Mouse (Mus musculus) frontal cortex, postnatal 36 days (tissue): ENCODE data around the gene Wnt5b.
A peak's percentile ranks its signal among the peaks of the same experiment; 100 is the strongest.
"Not testable (repeated sequence)": the region's sequence is repeated elsewhere in the genome, so short reads cannot be mapped to it uniquely, and the experiment has no call there.

Experiments used
- DNase-seq, 2 experiments: peaks; one replicate each; pipeline ENCODE4 v3.0.0; 2022; ENCODE audit warnings: low spot score in 2 of 2

Wnt5b gene

DNA sequence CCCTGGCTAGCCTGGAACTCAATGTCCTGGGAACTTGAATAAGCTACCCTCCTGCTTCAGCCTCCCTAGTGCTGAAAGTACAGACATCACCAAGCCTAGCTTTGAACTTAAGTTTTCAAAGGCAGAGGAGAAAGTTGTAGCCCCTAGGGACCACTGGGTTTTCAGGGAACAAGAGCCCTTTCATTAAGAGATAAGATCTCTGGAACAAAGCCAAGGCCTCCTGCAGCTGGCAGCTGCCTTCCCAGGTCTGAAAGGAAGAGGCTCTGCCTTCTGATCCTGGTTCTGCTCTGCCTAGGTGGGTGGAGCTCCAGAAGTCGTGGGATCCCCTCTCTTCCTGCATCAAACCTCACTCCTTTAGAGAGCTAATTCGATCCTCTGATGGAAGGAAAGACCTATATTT is 58.7 kb downstream of the Wnt5b start:
- DNase-seq, result no peak

DNA sequence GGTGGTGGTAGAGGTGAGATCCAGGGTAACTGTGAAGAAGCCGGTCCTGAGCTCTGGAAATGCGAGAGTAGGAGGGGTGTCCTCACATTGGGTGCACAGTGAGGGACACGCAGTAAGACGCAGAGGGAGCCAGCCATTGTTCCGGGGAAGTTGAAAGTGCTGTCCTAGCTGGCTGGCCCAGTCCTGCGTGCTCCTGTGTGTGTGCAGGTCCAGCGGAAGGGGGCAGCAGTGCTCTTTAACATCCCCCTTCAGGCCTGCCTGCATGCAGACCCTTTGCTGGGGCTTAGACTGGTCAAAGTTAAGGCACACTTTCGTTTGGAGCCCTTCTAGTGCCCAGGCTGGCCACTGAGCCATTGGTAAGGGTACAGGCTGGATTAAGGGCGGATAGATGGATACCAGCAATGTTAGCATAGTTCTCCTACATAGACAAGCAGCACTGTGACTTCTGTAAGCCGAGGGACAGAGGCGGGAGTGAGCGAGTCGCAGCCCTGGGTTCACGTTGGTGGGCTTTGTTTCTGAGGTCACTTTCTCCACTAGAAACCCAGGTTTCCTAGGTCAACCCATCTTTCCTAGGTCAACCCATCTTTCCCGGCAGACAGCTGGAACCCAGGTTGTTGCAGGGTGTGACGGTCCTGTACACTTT is 61.1 kb downstream of the Wnt5b start:
- peak; percentile 33 for DNase-seq

DNA sequence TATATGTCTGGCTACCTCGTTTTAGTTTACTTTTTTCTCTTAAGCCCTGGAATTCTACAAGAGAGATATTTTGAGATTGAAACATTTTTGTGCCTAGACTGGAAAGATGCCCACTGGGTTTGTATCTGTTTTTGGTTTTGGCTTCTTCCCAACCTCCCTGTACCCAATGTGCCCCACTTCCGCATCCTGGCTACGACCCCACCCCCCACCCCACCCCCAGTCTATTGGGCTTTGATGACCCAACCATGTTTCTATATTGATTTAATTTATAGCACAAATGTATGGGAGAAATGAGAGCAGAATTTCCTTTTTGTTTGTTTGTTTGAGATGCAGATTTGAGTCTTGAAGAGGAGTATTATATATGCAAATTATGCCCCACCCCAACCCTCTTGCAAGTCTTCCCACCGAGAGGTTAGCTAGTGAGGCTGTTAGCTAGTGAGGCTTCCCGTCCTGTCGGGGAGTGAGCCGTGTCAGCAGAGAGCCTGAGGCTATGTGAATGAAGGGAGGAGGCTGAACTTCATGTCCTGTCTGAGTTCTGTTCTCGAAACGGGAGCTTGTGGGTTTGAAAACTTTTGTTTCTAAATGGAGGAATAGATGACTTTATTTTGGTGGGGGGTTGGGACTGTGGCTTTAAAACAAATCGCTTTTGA is 62.3 kb downstream of the Wnt5b start:
- DNase-seq, result not testable (repeated sequence)

GRCm38 (mm10) chr6:119480706-119481331 is 63.3 kb downstream of the Wnt5b start:
- DNase-seq, result no peak

DNA sequence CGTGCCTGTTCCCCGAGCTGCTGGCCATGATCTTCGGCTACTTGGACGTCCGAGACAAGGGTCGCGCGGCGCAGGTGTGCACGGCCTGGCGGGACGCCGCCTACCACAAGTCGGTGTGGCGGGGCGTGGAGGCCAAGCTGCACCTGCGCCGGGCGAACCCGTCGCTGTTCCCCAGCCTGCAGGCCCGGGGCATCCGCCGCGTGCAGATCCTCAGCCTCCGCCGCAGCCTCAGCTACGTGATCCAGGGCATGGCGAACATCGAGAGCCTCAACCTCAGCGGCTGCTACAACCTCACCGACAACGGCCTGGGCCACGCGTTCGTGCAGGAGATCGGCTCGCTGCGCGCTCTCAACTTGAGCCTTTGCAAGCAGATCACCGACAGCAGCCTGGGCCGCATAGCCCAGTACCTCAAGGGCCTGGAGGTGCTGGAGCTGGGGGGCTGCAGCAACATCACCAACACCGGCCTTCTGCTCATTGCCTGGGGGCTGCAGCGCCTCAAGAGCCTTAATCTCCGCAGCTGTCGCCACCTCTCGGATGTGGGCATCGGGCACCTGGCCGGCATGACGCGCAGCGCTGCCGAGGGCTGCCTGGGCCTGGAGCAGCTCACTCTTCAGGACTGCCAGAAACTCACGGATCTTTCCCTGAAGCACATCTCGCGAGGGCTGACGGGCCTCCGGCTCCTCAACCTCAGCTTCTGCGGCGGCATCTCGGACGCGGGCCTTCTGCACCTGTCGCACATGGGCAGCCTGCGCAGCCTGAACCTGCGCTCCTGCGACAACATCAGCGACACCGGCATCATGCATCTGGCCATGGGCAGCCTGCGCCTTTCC is 64.1 kb downstream of the Wnt5b start:
- DNase-seq, result peak; percentile 46 to 57

DNA sequence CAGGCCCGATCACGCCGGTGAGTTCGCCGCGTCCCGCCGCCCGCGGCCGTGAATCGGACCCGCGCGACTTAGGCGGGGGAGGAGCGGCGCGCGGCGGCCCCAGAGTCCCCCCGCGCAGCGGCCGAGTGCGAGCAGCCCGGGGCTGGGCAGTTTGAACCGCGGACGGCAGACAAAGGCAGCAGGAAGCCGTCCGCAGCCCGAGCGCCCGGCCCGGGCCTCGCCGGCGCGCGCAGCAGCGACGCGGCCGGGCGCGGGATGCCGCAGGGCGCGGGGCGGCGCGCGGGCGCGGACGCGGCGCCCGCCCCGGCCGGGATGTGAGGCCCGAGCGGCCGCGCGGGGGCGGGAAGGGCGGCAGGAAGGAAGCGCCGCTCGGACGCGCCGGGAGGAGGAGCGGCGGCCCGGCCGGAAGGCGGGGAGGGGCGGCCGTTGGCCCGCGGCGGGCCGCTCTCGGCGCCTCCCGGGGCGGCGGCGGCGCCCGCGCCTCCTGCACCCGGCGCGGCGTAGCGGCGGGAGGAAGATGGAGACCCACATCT is 64.7 kb downstream of the Wnt5b start, which contains the start of gene Fbxl14:
Gene Fbxl14 (plus strand): TSS at position 326 of the 533 bp plus-strand sequence.
- peak in 1 of 2 experiments; percentile 26 for DNase-seq

GRCm38 (mm10) chr6:119478560-119479342 is 65.4 kb downstream of the Wnt5b start:
- peak; percentile 88 to 89 for DNase-seq

GRCm38 (mm10) chr6:119477686-119478310 is 66.3 kb downstream of the Wnt5b start:
- DNase-seq, result no peak

DNA sequence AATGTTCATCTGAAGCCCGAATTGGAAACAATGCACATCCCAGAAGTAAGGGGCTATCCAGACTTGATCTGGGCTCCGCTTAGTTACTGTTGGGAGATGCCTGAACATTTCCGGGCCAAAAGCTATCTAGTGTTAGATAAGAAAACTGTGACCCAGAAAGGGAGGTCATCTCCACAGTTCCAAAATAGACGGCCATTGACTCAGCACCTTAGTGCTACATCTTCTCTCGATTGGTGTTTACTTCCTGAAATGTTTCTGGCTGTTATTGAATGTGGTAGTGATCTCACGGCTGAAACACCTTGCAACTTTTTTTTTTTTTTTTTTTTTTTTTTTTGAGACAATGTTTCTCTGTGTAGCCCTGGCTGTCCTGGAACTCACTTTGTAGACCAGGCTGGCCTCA is 68.2 kb downstream of the Wnt5b start:
- no peak for DNase-seq

DNA sequence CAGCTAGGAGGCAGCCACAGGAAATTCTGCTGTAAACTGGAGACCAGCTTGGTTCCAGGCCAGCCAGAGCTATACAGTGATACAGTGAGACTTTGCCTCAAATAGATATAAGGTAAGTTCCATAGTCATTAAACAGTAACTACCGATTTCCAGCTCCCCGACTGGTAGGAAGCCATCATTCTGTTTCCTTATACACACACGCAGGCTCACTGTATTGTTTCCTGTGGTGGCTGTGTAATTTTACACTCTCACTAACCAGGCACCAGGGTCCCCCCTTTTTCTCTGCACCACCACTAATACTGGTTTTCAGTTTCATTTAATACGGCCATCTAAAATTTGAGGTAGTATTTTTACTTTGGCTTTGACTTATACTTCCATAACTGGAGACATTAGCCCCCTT is 70.2 kb downstream of the Wnt5b start:
- no peak for DNase-seq

GRCm38 (mm10) chr6:119473446-119473845 is 70.7 kb downstream of the Wnt5b start:
- no peak for DNase-seq

- DNase-seq, result no peak
Measured at GRCm38 (mm10) chr6:119472705-119473104, 71.4 kb downstream of the Wnt5b start.

- no peak for DNase-seq
Measured at GRCm38 (mm10) chr6:119472135-119472534, 72.0 kb downstream of the Wnt5b start.

DNA sequence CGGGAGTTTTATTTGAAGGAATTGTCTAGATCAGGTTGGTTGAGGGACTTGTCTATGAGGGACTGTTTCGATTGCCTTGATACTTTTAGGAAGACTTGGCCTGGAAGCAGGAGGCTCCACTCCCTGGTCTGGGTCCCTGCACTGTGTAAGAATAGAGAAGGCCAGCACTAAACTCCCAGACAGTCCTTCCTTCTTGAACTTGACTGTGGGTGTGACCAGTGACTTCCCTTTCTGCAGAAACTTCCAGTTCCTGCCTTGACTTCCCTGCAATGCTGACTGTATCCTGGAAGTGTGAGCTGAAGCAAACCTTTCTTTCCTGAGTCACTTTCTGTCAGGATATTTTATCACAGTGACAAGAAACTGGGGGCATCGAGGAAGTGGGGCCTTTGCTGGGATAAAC is 73.4 kb downstream of the Wnt5b start:
- no peak for DNase-seq

DNA sequence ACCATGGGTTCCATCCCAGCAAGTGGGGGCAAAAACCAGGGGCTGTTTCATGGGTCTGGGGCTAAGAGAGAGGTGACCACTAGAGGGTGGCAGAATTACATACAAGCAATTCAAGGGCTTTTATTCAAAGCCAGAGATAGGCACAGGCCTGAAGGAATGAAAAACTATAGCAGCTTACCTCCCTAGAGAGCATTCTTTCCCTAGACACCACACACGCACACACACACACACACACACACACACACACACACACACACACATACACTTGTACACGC is 76.4 kb downstream of the Wnt5b start:
- DNase-seq, result no peak

DNA sequence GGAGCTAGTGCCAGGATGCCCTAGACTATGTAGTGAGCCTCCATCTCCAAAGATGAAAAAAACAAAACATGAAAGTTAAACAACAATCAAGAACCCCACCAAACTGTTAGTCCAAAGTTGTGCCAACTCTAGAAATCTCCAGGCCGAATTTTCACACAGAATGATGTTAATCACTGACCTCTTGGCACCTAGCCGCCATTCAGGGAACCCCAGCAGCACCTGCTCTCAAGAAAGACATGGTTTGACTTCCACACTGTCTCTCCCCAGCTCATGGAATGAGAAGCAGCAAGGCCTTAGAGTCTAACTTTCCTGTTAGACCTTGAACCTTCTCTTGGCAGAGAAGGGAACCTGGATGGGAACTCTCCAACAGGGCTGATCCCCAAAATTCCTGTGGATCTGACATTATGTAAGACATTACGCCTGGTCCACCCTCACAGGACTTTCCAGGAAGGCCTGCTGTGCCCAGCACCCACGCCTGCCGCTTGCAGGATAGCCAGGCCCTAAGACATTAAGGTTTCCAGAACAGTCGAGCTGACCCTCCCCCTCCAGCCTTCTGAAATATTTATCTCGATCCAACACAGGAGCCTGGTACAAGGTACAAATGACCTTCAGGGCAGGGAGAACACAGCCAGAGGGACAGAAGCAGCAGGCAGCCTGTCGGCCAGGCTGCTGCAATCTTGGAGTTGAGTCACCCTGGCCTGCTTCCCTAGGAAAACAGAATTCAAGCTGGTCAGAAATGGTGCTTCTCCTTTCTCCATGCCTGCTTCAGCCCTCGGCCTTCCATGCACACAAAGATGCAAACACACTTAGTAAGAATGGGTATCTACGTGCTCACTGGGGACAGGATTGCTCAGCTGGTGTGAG is 77.0 kb downstream of the Wnt5b start:
- DNase-seq, result no peak

DNA sequence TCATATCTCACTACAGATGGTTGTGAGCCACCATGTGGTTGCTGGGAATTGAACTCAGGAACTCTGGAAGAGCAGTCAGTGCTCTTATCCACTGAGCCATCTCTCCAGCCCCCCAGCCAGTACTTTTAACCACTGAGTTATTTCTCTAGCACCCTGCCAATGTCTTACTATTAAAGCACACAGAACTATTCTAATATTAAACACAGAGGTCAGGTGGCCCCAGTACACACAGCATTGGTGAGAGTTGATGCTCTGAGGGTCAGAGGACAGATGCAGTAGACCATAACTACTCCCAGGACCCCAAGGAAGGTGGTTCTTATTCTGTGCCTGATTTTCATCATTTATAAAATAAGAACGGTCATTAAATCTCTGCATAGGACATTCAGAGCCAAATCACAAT is 78.0 kb downstream of the Wnt5b start:
- no peak for DNase-seq

- no peak for DNase-seq
Measured at GRCm38 (mm10) chr6:119460391-119460790, 83.8 kb downstream of the Wnt5b start.

DNA sequence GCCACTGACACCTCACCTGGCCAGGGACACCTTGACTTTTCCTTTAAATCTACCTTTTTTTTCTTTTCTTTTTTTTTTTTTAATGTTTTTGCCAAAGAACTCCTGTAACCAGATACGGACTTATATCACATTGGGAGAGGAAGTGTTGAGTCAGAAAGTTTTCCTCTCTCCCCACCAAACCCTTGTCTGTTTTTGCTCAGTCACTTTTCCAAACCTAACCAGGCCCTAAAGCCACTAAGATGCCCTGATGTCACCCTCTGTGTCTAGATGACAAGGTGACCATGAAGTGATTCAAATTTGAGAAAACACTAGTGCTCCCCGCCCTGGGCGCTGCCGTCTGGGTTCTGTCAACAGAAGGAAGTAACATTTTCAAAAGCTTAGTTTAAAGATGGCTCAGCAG is 85.1 kb downstream of the Wnt5b start:
- DNase-seq, result no peak

- no peak for DNase-seq
Measured at GRCm38 (mm10) chr6:119458166-119458565, 86.0 kb downstream of the Wnt5b start.
